Mouse (Mus musculus) erythroid progenitor cell, adult 5-6 weeks (primary cell): ENCODE data around the gene Ten1. TPM values are rescaled to one million over a fixed set of nuclear protein-coding genes. Genes with fewer than 3 reads are reported as not detected.

Experiments used
- ATAC-seq: replicated peaks from 2 replicates; pipeline ENCODE4 v1.8.0; 2016; ENCODE audit warnings: moderate number of reproducible peaks, mild to moderate bottlenecking, moderate TSS enrichment, inconsistent platforms; ENCODE audit not compliant: poor library complexity, low FRiP score, severe bottlenecking
- total RNA-seq, 2 experiments: library from RNA; stranded (forward) in 1 of 2; stranded (reverse) in 1 of 2; fragments of 150-400 nt in 1 of 2; fragments of 186-747, 209-891 nt in 1 of 2; gene quantifications; 2 replicates each; pipeline versions ENCODE4 v1.2.3 to v1.2.4; 2015 to 2017; ENCODE audit warnings: low replicate concordance in 2 of 2

Ten1 gene
- total RNA-seq, 2 experiments from 2014 or later, result 3.0 to 19.3 TPM

DNA sequence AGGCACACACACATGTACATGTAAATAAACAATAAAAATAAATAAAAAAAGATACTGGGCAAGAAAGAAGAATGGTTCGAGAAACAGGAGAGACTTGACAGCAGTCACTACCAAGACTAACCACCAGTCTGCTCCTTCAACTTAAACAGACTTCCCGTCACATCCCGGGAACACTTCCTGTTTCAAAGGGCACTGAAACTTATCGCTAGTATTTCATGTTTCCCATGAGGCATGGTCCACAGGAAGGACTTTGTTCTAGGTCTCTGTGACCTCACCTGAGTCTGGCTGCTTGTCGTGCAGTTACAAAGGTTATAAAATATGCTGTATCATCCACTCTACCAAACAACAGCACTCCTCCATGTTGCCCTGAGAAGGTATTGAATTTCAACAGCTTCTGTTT, 3.4 kb upstream of the Ten1 start:
- ATAC-seq, result no peak

DNA sequence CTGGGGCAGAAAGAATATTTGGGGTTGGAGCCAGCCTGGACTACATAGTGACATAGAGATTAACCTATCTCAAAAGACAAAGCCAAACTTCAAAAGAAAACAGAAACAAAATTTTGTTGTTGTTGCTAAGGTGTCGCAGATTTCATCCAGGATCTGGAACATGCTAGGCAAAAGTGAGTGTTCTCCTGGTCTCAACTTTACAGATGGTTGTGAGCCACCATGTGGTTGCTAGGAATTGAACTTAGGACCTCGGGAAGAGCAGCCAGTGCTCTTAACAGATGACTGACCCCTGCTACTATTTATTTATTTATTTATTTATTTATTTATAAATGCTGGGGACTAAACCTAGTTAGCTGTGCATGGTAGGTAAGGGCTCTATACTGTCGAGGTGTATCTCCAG, 2.3 kb upstream of the Ten1 start:
- ATAC-seq, result no peak

DNA sequence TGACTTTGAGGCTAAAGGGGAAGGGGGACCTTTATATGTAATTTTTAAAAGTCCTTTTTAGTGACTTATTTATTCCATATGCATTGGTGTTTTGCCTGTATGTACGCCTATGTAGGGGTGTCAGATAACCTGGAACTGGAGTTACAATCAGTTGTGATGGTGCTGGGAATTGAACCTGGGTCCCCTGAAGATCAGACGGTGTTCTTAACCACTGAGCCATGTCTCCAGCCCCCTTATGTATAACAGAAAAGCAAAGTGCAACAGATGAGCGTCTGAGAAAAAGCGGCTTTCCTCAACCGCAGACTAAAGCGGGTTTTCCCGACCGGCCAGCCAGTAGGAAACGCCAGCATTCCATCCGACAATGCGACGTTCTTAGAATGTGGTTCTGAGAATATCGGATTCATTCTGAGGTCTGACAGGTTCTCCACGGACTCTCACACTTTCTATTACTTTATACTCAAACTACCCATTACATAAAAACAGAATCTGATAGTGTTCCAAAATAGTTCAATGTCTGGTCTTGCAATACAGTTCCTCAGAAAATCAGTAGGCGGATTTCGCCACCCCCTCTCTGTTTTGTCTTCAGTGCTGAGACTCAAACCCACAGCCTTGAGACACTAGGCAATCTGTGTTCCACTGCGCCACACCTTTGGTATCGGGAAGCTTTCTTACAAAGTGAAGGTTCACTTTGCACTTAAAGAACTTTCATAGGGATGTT, 1.6 kb upstream of the Ten1 start:
- ATAC-seq, result no peak

DNA sequence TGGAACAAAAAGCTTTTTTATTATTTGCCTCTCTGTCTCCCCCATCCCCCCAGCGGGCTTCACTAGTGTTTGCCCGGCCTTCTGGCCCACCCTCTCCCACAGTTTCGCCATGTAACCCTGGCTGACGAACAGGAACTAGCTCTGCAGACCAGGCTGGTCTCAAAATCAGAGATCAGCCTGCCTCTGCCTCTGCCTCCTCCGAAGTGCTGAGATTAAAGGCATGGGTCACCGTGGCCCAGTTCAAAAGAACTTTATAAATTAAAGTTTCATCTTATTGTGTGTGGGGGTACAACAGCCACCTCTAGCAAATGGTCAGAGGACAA, 1.1 kb upstream of the Ten1 start:
- ATAC-seq, result no peak

DNA sequence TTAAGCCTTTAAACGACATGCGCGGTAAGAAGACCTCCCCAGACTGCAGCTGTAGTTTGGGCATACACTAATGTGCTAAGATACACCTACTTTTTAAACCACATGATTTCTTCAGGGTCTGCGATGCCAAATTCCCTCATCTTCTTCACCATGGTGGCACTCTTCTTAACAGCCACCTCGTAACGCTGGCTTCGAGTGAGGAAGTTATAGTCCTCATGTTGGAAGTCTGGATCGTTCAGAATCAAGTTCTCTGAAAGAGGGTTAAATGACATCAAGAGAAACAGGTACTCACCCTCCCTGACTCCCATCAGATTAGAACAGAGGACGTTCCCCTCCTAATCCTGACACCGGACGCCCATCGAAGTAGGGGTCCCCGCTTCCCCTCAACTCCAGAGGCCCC, 523 bp upstream of the Ten1 start:
- ATAC-seq, result peak; percentile 46

DNA sequence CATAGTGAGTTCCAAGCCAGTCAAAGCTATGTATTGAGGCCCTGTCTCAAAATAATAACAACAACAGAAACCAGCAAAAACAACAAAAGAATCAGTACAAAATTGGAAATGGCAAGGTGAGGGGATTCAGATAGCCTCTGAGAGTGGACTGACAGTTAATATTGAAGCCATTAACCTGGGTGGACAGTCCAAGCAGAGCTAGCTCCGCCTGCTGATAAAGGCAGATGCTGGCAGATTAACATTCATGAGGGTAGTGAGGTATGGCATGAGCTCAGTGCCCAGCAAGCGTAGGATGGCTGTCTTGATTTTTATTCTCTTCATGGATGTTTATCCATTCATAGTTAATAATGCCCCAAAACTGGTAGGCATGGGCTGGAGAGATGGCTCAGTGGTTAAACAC, 2.5 kb downstream of the Ten1 start:
- ATAC-seq, result no peak

DNA sequence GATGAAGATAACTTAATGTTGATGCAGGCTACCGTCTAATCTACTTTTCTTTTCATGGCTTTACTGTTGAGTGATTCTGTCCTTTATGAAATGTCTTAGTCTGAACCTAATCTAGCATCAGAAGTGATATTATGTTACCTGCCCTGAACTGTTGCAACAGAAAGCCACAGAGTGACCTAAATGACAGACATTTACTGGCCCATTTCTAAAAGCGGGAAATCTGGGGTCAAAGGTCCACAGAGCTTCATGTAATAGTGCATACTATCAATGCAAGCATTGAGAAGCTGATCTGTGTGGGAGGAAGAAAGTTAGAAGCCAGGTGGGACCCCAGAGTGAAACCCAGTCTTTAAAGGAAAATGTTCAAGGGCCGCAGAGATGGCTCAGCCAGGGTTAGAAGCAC, 4.5 kb downstream of the Ten1 start:
- ATAC-seq, result no peak

DNA sequence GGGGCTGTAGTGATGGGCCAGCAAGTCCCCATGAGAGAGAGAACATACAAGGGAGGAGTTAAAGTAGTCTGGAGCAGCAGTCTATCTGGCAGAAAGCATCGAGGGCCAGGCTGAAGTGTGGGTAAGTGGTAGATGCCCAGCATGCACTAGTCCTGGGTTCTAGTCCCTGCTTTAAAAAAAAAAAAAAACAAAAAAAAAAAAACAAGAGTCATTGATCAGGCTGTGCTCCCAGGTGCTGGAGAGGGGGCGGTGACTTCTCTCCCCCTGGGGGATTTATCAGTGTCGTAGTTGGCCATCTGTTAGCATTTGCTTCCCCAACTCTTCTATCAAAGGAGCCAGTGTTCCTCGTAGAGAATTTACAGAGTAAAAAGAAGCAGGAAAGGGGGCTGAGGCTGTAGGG, 8.0 kb downstream of the Ten1 start:
- no peak for ATAC-seq

DNA sequence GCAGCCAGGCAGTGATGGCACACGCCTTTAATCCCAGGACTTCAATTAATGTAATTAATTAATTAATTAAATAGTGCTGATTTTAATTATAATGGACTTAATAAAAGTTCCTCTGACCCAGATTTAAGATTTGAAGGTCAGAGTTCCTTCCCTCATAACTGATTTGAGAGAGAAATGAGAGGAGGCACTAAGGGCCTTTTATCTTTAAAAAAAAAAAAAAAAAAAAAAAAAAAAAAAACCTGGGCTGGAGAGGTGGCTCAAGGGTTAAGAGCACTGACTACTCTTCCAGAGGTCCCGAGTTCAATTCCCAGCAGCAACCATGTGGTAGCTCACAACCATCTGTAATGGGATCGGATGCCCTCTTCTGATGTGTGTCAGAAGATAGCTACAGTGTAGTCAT, 10.0 kb downstream of the Ten1 start:
- no peak for ATAC-seq

DNA sequence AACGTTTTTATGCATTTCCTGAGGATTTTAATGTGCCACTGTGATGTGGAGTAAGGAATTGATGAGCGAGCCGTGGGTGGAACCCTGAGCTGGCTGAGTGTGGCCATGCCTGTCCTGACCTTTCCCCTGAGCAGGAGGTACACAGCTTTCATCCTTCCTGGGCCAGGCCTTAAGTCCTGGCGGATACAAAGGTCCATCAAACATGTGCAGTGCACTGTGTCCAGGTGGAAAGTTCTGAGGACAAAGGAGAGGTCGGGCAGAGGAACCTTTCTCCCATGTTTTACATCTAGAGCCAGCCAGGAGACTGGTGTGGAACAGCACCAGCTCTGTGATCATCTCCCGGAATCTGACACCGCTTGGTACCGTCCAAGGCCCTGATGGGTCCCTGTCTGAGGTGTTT, 10.6 kb downstream of the Ten1 start:
- ATAC-seq, result no peak

DNA sequence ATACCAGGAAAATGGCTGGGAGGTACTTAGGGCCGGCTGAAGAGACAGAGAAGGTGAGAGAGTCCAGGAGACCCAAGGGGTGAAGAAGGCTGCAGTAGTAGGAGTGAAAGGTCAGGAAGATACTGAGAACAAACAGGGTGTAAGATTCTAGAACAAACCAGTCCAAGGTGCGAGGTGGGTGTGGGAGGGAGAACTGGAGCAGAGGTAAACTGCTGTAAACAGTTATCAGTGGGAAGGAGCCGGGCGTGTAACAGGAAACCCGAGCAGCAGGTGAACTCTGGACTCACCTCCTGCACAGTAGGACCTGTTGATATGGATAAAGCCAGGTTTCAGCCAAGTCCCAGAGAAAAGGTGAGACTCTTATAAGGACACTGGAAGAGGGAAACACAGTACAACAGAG, 12.0 kb downstream of the Ten1 start:
- ATAC-seq, result no peak

DNA sequence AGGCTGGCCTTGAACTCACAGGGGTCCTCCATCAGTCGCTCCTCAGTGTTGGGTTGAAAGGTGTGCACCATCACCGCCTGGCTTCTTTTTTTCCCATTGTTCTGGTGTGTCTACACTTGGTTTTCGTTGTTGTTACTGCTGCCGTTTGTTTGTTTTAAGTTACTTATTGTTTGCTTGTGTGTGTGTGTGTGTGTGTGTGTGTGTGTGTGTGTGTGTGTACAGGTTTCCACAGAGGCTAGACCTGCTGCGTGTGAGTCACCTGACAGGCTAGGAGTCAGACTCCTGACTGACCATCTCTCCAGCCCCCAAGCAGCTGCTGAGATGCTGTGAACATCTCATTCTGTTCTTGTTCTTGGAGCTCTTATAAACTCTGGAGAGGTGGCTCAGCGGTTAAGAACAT, 14.2 kb downstream of the Ten1 start:
- ATAC-seq, result no peak

DNA sequence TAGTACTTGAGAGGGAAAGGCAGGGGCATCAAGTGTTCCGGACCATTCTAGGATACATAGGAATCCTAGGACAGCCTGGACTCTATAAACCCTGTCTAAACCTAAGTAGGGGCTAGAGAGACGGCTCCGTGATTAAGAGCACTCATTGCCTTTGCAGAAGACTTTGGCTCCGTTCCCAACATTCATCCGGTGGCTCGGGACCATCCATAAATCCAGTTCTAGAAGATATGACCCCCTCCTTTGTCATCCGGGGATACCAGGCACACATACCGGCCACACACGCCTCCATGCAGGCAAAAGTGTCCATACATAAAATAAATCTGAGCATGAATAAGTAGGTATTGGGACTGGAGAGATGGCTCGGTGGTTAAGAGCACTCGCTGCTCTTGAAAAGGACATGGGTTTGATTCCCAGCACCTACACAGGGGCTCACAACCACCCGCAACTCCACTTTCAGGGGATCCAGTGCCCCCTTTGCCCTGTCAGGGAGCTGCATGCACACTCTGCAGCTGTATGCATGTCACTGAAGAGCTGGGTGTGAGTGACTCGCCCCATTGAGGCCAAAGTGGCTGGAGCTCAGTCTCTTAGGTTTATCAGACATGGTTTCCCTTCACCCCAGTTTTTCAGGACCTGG, 15.3 kb downstream of the Ten1 start:
- ATAC-seq, result no peak

DNA sequence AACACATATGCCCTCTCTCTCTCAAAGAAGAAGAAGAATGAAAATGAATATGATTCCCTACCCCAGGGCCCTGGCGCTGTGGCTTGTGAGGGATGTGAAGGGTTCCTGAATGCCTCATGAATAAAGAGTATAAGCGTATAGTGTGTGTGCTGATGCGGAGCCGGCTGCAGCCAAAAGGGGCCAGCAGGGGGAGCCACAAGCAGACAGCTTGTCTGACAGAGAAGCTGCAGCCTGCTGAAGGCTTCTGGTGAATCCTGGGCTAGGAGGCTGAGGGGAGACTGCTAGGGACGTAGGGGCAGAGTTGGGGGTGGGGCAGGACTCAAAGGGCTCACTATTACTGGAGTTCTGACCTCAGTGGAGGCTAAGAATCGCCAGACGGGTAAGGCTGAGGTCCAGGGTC, 16.5 kb downstream of the Ten1 start:
- no peak; the same call in 1 of the 2 replicates for ATAC-seq

DNA sequence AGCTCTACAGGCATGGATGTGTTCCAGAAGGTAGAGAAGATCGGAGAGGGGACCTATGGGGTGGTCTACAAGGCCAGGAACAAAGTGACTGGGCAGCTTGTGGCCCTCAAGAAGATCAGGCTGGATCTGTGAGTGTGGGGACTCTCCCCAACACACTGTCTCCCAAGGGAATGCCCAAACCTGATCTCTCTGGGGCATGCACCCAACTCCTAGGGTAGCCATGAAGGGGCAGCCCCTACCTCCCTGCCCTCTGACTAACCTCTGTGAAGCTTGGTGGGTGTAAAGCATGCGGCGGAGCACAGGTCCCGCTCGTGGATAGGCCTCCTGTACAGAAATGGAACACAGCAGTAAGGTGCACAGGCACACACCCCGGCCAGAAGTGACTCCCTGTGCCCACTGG, 17.3 kb downstream of the Ten1 start:
- ATAC-seq, result no peak

DNA sequence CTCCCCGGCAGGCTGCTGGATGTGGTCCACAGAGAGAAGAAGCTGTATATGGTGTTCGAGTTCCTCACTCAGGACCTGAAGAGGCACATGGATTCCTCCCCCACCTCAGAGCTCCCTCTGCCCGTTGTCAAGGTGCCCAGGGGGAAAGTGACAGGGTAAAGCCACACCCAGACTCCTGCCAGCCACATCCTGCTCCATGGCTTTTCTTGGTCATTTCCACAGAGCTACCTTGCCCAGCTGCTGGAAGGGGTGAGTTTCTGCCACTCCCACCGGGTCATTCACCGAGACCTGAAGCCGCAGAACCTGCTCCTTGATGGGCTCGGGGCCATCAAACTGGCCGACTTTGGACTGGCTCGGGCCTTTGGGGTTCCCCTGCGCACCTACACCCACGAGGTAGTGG, 17.9 kb downstream of the Ten1 start:
- ATAC-seq, result no peak

DNA sequence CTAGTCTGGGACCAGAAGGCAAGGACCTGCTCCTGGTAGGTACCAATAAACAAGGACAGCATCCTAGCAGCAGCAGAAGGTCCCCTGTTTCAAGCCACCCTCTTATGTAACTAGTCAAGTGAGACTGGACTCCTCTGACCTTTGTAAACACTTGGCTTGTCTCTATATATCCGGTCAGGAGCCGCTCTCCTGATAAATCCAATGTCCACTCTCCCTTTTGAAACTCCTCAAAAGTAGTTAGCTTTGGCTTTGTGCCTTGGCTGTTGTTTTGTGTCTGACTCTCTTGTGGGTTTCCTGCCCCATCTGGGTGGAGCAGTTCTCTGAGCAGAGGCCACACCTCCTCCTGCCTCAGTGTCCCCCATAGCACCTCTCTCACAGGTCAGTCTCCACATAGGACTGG, 19.6 kb downstream of the Ten1 start:
- no peak for ATAC-seq

DNA sequence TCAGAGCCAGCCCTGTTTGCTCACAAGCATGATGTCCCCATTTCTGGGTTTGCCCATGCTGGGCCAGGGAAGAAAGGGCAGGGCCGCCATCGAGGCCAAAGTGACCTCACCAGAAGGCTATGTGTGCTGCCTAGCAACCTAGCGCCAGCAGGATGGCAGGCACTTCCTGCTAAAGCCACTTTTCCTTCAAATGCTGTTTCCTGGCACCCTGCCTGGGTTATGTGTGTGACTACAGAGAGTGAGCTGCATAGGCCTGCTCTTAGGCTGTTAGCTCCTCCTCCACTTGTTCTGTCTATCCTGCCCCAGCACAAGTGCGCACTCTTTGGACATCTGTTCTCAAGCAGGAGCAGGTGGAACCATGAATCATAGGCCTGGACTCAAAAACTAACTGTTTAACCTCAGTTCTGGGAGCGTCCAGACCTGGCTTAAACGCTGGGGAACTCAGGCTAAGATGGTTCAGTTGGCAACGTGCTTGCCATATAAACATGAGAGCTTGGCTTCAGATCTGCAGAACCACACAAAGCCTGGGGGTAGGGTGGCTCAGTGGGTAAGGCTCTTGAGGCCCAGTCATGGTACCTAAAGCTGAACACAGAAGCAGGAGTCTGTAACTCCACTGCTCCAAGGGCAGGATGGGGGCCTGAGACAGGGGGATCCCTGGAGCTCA, 20.2 kb downstream of the Ten1 start:
- no peak for ATAC-seq

DNA sequence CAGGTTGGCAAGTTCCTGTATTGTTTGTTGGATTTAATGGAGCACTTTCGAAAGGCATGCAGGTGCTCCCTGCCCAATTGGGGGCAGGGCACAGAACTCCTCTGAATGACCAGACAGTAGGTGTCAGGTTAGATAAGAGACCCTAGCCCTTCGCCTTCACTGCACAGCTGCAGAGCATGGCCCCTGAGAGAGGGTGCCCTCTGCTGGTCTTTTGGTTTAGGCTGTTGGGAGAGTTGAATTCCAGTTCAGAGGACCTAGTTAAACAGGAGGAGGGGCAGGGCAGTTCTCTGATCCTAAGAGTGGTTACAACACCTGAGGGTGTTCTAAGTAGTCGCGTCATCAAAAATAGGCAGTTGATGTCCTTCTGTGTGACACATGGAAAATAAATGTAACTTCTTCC, 21.2 kb downstream of the Ten1 start:
- no peak; the same call in 1 of the 2 replicates for ATAC-seq

DNA sequence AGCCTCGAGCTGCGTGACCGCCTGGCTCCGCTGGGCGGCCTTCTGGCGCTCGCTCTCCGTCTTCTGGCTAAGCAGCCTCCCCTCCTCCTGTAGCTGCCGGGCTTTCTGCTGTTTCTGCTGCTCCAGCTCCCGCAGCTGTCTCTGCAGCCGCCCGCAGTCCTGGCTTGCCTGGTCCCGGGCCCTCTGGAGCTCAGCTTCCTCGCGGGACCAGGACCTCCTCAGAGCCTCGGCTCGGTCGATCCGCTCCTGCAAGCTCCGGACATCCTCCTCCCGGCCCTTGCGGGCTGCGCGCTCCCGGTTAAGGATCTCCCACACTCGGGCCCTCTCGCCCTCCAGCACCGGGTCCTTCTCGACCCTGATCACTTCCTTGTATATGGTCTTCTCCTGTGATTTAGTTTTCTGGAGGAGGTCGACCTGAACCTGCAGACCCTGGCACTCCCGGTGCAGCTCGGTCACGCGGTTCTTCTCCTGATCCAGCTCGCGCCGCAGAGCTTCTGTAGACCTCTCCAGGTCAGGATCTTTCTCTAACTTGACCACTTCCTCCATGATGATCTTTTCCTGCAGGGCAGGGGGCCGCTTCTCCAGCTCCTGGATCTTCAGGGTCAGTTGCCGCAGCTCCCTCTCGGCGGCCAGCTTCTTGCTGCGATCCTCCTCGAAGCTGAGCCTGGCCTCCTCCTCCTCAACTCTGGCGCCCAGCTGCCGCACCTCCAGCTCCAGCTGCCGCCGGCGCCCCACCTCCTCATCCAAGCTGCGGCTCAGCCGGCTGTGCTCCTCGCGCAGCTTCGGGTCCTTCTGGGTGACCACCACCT, 23.5 kb downstream of the Ten1 start:
- ATAC-seq, result no peak

DNA sequence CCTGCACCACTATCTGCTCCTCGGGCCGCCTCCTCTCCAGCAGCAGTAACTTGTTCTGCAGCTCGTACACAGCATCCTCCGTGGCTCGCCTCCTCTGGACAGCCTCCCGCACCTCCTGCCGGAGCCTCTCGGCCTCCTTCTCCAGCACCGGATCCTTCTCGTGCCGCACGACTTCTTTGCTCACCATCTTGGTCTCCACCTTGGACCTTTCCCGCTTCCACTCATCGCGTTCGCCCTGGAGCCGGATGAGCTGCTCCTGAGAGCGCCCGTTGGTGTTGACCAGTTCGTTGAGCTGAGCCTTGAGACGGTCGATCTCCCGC, 24.0 kb downstream of the Ten1 start:
- ATAC-seq, result no peak
